Mouse (Mus musculus) stomach, embryonic 15.5 days (tissue): ENCODE measurements at regions not wholly inside any gene's neighbourhood (a gene's known extent, or its start where the extent isn't known, plus 50 kb on each side); places are given as distances from the start of the nearest gene placed in this dataset.
A peak's percentile ranks its signal among the peaks of the same experiment; 100 is the strongest.

Experiments
- ATAC-seq: fragments of 200-750 bp; cut with Nextera tagmentation; 2 replicates; pipeline ENCODE4 v1.8.0; 2017; ENCODE audit warnings: low read depth, moderate number of reproducible peaks, moderate TSS enrichment; ENCODE audit not compliant: insufficient read depth, low FRiP score
- H3K27ac ChIP-seq: fragments of 300-500 bp; sonication (generic); 2 replicates; pipeline ENCODE4 v1.5.1; 2015; ENCODE audit warnings: mild to moderate bottlenecking, inconsistent platforms
- H3K27me3 ChIP-seq: fragments of 300-500 bp; sonication (generic); replicated peaks from 2 replicates; pipeline ENCODE4 v1.6.1; 2015; ENCODE audit warnings: inconsistent platforms
- H3K36me3 ChIP-seq: fragments of 300-500 bp; sonication (generic); 2 replicates; pipeline ENCODE4 v1.6.1; 2015; ENCODE audit warnings: inconsistent platforms
- H3K4me1 ChIP-seq: fragments of 300-500 bp; sonication (generic); 2 replicates; pipeline ENCODE4 v1.6.1; 2015; ENCODE audit warnings: inconsistent platforms
- H3K4me2 ChIP-seq: fragments of 300-500 bp; sonication (generic); 2 replicates; pipeline ENCODE4 v1.6.1; 2015; ENCODE audit warnings: mild to moderate bottlenecking, inconsistent platforms
- H3K4me3 ChIP-seq: fragments of 300-500 bp; sonication (generic); replicated peaks from 2 replicates; pipeline ENCODE4 v1.5.1; 2015; ENCODE audit warnings: inconsistent platforms
- H3K9ac ChIP-seq: fragments of 300-500 bp; sonication (generic); 2 replicates; pipeline ENCODE4 v1.6.1; 2015; ENCODE audit warnings: inconsistent platforms
- H3K9me3 ChIP-seq: fragments of 300-500 bp; sonication (generic); 2 replicates; pipeline ENCODE4 v1.6.1; 2016; ENCODE audit warnings: inconsistent platforms
- WGBS: fragments of 180-500 bp; shearing (Covaris S2); methylation state at CpG from one replicate; pipeline ENCODE4 v1.1.7; 2015; 5-methylcytosine and 5-hydroxymethylcytosine counted together

DNA sequence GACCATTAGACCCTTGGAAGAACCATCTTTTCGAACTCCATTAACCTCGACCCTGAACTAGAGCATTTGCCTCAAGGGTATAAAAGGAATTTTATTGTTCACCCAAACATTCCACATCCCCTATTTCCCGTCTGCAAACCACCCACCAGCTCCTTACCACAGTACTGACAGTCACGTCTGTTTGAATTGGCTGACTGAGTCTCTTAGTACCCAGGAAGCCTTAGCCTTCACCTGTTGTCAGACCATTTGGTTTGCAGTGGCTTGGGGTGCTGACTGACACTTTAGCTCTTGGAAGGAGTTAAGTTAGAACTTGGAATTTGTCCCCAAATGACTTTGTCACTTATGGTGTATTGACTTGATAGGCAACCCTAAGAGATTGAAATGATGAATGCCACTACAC is 209.3 kb upstream of the Daam1 start:
- no peak for ATAC-seq
- Histone ChIP-seq H3K27me3 (no peaks in the 10 kb centered on the region), H3K9ac (no peak overlapping the region), H3K9me3 (no peaks in the 10 kb centered on the region), H3K4me2 (no peak overlapping the region), H3K4me3 (no peak overlapping the region), H3K4me1 (peaks cover 16% of the 10 kb centered on the region; the same call in 1 of the 2 replicates), H3K36me3 (no peaks in the 10 kb centered on the region), H3K27ac (no peak overlapping the region)
- WGBS, result 45% methylated on average over 4 of the region's 4 CpGs

DNA sequence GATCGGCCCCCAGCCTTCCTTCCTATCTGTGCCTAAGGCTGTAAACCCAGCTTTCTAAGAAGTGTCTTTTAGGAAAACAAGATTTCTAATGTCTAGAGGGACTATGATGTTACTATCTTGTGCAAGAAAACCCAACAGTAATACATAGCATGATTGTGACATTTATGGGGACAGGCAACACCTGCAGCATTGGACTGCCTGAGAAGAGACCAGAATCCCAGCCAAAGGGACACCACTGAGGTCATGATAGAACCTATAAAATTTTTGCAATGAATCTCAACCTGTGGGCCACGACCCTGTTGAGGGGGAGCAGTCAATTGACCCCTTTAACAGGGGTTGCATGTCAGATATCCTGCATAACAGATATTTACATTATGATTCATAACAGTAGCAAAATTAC is 208.1 kb upstream of the Daam1 start:
- no peaks in the 10 kb centered on the region for H3K9me3 ChIP-seq
- no peak overlapping the region for H3K4me3 ChIP-seq
- no peak for ATAC-seq
- no peak overlapping the region for H3K4me2 ChIP-seq
- 77% methylated on average over 2 of the region's 2 CpGs for WGBS
- H3K27me3 ChIP-seq, result no peaks in the 10 kb centered on the region
- H3K4me1 ChIP-seq, result peaks cover 25% of the 10 kb centered on the region; the same call in 1 of the 2 replicates
- no peak overlapping the region for H3K27ac ChIP-seq
- H3K36me3 ChIP-seq, result no peaks in the 10 kb centered on the region
- no peak overlapping the region for H3K9ac ChIP-seq

- WGBS, result 69% methylated on average over 5 of the region's 5 CpGs
- H3K9me3 ChIP-seq, result no peaks in the 10 kb centered on the region
Observed at GRCm38 (mm10) chr12:71623271-71623670, 207.6 kb upstream of the Daam1 start.

DNA sequence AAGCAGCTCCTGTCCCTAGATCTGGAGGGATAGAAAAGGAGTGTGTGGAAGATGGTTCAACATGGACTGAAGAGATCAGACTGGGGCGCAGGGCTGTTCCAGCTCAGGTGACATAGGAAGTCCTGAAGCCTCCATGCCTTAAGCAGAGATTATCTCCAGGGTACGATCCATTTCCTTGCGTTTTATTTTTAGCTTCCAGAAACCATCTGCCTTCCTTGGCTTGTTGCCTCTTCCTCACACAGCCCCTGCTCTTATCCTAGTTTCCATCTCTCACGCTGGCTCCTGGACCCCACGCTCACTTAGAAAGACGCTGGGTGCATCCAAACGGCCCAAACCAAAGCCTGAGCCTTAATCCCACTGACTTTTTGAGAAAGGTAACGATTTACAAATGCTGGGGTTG is 206.8 kb upstream of the Daam1 start:
- WGBS, result 49% methylated on average over 8 of the region's 8 CpGs
- no peak for ATAC-seq
- no peaks in the 10 kb centered on the region for H3K27me3 ChIP-seq
- no peak overlapping the region for H3K9ac ChIP-seq
- H3K4me2 ChIP-seq, result no peak overlapping the region
- H3K4me3 ChIP-seq, result no peak overlapping the region
- peaks cover 29% of the 10 kb centered on the region; the same call in 1 of the 2 replicates for H3K4me1 ChIP-seq
- H3K9me3 ChIP-seq, result no peaks in the 10 kb centered on the region
- 0 out of 2 replicates have a peak overlapping the region, but pooled peaks have one; percentile 32 for H3K27ac ChIP-seq
- H3K36me3 ChIP-seq, result no peaks in the 10 kb centered on the region

More at GRCm38 (mm10) chr12:71623271-71623670, 207.6 kb upstream of the Daam1 start:
- Histone ChIP-seq H3K4me3 (no peak overlapping the region), H3K27ac (no peak overlapping the region), H3K27me3 (no peaks in the 10 kb centered on the region), H3K4me1 (peaks cover 27% of the 10 kb centered on the region; the same call in 1 of the 2 replicates), H3K4me2 (no peak overlapping the region), H3K36me3 (no peaks in the 10 kb centered on the region), H3K9ac (no peak overlapping the region)
- ATAC-seq, result no peak

DNA sequence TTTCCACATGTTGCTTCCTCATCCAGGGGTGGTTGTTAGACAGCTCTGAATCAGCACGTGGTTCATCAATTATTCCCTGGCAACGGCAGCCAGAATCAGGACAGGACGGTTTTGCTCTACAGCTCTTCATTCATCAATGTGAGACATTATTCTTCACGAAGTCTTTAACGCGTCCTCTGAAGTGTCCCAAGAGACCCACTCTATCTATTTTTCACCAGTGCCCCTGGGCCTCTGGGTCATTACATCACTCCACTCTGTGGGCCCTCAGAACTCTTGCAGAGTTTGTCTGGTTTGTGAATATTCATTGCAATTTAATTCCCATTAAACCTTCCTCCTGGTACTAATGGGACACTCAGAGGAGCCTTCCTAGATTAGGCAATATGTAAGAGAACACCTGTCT is 206.2 kb upstream of the Daam1 start:
- Histone ChIP-seq H3K4me3 (no peak overlapping the region), H3K9ac (no peak overlapping the region), H3K36me3 (no peaks in the 10 kb centered on the region), H3K9me3 (no peaks in the 10 kb centered on the region), H3K4me2 (no peak overlapping the region), H3K27ac (no peak overlapping the region), H3K4me1 (peaks cover 29% of the 10 kb centered on the region; the same call in 1 of the 2 replicates), H3K27me3 (no peaks in the 10 kb centered on the region)
- no peak for ATAC-seq
- 61% methylated on average over 6 of the region's 6 CpGs for WGBS

DNA sequence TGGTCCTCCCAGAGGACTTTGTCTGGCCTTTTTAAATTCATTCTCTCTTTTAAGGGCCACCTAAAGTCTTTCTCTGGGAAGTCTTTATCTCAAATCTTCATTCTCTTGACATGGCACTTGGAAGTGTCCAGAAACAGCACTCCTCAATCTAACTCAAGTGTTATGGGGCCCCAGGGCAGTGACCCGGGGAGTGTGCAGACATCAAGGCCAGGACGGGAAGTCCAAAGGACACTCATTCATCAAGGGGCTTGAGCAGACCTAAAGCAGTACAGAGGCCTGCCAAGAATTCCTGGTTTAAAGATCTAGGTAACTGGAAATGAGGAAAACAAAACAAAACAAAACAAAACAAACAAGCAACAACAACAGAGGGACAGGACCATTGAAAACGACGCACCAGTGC is 205.8 kb upstream of the Daam1 start:
- Histone ChIP-seq H3K27me3 (no peaks in the 10 kb centered on the region), H3K9me3 (no peaks in the 10 kb centered on the region), H3K27ac (no peak overlapping the region), H3K4me2 (no peak overlapping the region), H3K9ac (no peak overlapping the region), H3K4me3 (no peak overlapping the region), H3K36me3 (no peaks in the 10 kb centered on the region), H3K4me1 (peaks cover 29% of the 10 kb centered on the region; the same call in 1 of the 2 replicates)
- WGBS, result 53% methylated on average over 4 of the region's 4 CpGs
- ATAC-seq, result no peak

GRCm38 (mm10) chr12:71626801-71627200 is 204.1 kb upstream of the Daam1 start:
- no peaks in the 10 kb centered on the region for H3K9me3 ChIP-seq
- H3K27ac ChIP-seq, result peak overlapping the region; percentile 76
- H3K9ac ChIP-seq, result no peak overlapping the region
- peaks cover 29% of the 10 kb centered on the region; the same call in 1 of the 2 replicates for H3K4me1 ChIP-seq
- no peaks in the 10 kb centered on the region for H3K27me3 ChIP-seq
- no peak overlapping the region for H3K4me3 ChIP-seq
- H3K4me2 ChIP-seq, result no peak overlapping the region
- WGBS, result 47% methylated on average over 4 of the region's 4 CpGs
- peak; percentile 90 for ATAC-seq
- no peaks in the 10 kb centered on the region for H3K36me3 ChIP-seq

DNA sequence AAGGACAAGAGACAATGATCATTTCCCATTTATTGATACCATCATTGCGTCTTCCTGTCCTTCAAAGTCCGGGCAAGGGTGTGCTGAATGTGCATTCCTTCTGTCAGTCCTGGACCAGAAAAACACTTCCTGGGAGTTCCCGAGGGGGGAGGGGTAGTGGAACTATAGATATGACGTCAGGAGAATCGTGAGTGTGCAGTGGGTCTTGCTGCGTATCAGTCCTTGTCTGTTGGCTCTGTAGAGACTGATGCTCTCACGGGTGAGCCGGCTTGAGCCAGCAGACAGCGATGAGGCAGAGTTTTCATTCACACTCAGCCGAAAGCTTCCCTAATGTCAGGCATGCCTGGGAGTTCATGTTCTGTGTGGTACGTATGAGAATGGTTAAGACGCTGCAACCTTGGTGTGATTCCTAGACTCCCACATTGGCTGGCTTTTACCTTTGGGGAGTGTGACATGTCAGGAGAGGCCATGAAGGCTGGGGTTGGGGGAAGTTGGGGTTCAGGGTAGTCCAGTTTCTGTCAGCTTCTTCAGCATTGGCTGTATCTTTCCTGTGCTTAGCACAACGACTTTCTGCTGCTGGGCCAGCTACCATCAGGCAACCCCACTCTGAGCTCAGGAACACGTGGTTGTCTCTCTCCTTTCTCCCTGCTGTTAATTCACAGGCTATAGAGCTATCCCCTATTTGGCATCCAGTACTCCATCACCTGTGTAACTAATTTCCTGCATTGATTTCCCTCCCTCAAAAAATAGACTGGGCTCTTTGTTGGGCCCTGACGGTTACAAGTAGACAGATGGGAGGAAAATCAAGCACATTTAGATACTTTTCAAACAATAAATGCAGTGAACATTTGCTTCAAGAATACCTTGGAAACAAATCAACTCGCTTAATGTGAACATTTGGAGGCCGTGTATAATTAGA is 203.2 kb upstream of the Daam1 start:
- whole genome bisulfite sequencing, result 53% methylated on average over 17 of the region's 17 CpGs

DNA sequence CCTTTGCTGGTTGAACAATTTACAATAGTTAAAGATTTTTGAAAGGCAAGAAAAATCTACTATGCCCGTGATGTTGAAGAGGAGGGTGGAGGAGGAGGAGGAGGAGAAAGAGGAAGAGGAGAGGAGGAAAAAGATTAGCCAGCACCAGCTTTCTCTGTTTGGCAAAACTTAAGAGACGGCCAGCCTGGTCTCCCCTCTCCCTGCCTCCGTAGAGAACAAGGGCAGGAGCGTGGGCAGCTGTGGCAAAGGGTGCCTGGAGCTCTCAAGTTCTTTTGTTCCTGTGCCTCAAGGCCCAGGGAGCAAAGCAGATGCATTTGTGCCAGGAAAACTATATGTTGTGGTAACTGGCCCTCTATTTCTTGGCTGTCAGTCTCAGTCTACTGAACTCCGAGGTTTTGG is 202.5 kb upstream of the Daam1 start:
- Histone ChIP-seq H3K4me3 (no peak overlapping the region), H3K36me3 (no peaks in the 10 kb centered on the region), H3K4me1 (peaks cover 26% of the 10 kb centered on the region; the same call in 1 of the 2 replicates), H3K27me3 (no peaks in the 10 kb centered on the region), H3K9me3 (no peaks in the 10 kb centered on the region), H3K4me2 (no peak overlapping the region), H3K9ac (no peak overlapping the region), H3K27ac (no peak overlapping the region; the same call in 1 of the 2 replicates)
- ATAC-seq, result no peak
- 58% methylated on average over 5 of the region's 5 CpGs for WGBS

More for the DNA sequence above, 203.2 kb upstream of the Daam1 start:
- peak overlapping the region; percentile 76 for H3K27ac ChIP-seq
- no peak overlapping the region for H3K9ac ChIP-seq
- no peak for ATAC-seq
- H3K27me3 ChIP-seq, result no peaks in the 10 kb centered on the region
- H3K4me3 ChIP-seq, result no peak overlapping the region
- H3K36me3 ChIP-seq, result no peaks in the 10 kb centered on the region
- H3K4me1 ChIP-seq, result peaks cover 29% of the 10 kb centered on the region; the same call in 1 of the 2 replicates
- H3K4me2 ChIP-seq, result no peak overlapping the region
- H3K9me3 ChIP-seq, result no peaks in the 10 kb centered on the region

- H3K4me1 ChIP-seq, result peaks cover 21% of the 10 kb centered on the region; the same call in 1 of the 2 replicates
- no peak for ATAC-seq
- no peak overlapping the region for H3K27ac ChIP-seq
- no peaks in the 10 kb centered on the region for H3K9me3 ChIP-seq
- no peaks in the 10 kb centered on the region for H3K27me3 ChIP-seq
- H3K9ac ChIP-seq, result no peak overlapping the region
- H3K4me3 ChIP-seq, result no peak overlapping the region
- no peaks in the 10 kb centered on the region for H3K36me3 ChIP-seq
- no peak overlapping the region for H3K4me2 ChIP-seq
- 80% methylated on average over 10 of the region's 10 CpGs for WGBS
Observed at GRCm38 (mm10) chr12:71628796-71629195, 202.1 kb upstream of the Daam1 start.

- H3K27ac ChIP-seq, result no peak overlapping the region
- WGBS, result 83% methylated on average over 3 of the region's 3 CpGs
- no peak for ATAC-seq
Observed at GRCm38 (mm10) chr12:71630386-71630785, 200.5 kb upstream of the Daam1 start.

DNA sequence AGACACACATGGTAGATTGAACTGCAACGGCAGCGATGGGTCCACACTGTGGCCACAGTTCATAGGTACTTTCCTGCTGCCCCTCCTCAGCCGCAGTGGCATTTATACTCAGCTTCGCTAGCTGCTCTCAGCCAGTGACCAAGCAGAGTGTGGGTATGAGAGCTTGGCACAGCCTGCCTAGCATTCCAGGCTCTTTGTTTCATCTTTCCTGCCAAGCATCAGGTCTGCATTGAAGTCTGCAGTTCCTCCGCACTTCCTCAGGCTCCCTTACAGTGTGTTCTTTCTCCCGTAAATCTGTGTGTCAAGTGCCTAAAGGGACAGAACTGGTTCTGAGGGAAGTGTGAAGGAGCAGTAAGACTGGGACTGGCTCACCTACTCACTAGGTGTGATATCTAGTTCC is 194.6 kb upstream of the Daam1 start:
- H3K9me3 ChIP-seq, result no peaks in the 10 kb centered on the region
- H3K4me3 ChIP-seq, result no peak overlapping the region
- H3K36me3 ChIP-seq, result no peaks in the 10 kb centered on the region
- H3K27me3 ChIP-seq, result no peaks in the 10 kb centered on the region
- H3K4me2 ChIP-seq, result no peak overlapping the region
- ATAC-seq, result no peak
- 91% methylated on average over 6 of the region's 6 CpGs for WGBS
- 0 out of 2 replicates have a peak, but pooled peaks cover 11% of the 10 kb centered on the region for H3K4me1 ChIP-seq
- no peak overlapping the region for H3K27ac ChIP-seq
- H3K9ac ChIP-seq, result no peak overlapping the region

More at GRCm38 (mm10) chr12:71630386-71630785, 200.5 kb upstream of the Daam1 start:
- Histone ChIP-seq H3K4me2 (no peak overlapping the region), H3K36me3 (no peaks in the 10 kb centered on the region), H3K4me1 (peaks cover 13% of the 10 kb centered on the region; the same call in 1 of the 2 replicates), H3K4me3 (no peak overlapping the region), H3K9me3 (no peaks in the 10 kb centered on the region), H3K27me3 (no peaks in the 10 kb centered on the region), H3K9ac (no peak overlapping the region)
